Mouse (Mus musculus) layer of hippocampus, postnatal 36 days (tissue): ENCODE measurements at regions not wholly inside any gene's neighbourhood (a gene's known extent, or its start where the extent isn't known, plus 50 kb on each side); places are given as distances from the start of the nearest gene placed in this dataset.

Experiments used
- DNase-seq, 2 experiments: peaks; one replicate each; pipeline ENCODE4 v3.0.0; 2022

- DNase-seq, result no peak
These were observed 146.1 kb downstream of the Efcab1 start for GRCm38 (mm10) chr16:15052389-15052923.

- peak; percentile 41 to 64 for DNase-seq
These were observed 146.8 kb downstream of the Efcab1 start for GRCm38 (mm10) chr16:15052924-15053793.

GRCm38 (mm10) chr16:15053840-15054239 lies 147.4 kb downstream of the Efcab1 start:
- no peak for DNase-seq

- DNase-seq, result no peak
These were observed 148.0 kb downstream of the Efcab1 start for GRCm38 (mm10) chr16:15054306-15055001.

GRCm38 (mm10) chr16:15055697-15056096 lies 149.3 kb downstream of the Efcab1 start:
- DNase-seq, result peak in 1 of 2 experiments; percentile 10

GRCm38 (mm10) chr16:15070485-15070960 lies 164.1 kb downstream of the Efcab1 start:
- DNase-seq, result no peak

GRCm38 (mm10) chr16:15074407-15074806 lies 168.0 kb downstream of the Efcab1 start:
- no peak for DNase-seq

- no peak for DNase-seq
These were observed 177.3 kb downstream of the Efcab1 start for GRCm38 (mm10) chr16:15083692-15084091.

GRCm38 (mm10) chr16:15084147-15084752 lies 177.8 kb downstream of the Efcab1 start:
- DNase-seq, result no peak

GRCm38 (mm10) chr16:15084753-15085728 lies 178.6 kb downstream of the Efcab1 start:
- peak; percentile 1 to 6 for DNase-seq

- no peak for DNase-seq
These were observed 180.2 kb downstream of the Efcab1 start for GRCm38 (mm10) chr16:15086556-15086955.

GRCm38 (mm10) chr16:15103938-15104337 lies 197.5 kb downstream of the Efcab1 start:
- DNase-seq, result no peak

- no peak for DNase-seq
These were observed 200.8 kb downstream of the Efcab1 start for GRCm38 (mm10) chr16:15107234-15107633.

- DNase-seq, result no peak
These were observed 204.1 kb upstream of the Gm21897 start for GRCm38 (mm10) chr16:15113131-15113530.

- no peak for DNase-seq
These were observed 203.2 kb upstream of the Gm21897 start for GRCm38 (mm10) chr16:15113989-15114556.

GRCm38 (mm10) chr16:15114574-15115230 lies 202.6 kb upstream of the Gm21897 start:
- DNase-seq, result no peak

GRCm38 (mm10) chr16:15115386-15115785 lies 201.9 kb upstream of the Gm21897 start:
- no peak for DNase-seq

- no peak for DNase-seq
These were observed 197.5 kb upstream of the Gm21897 start for GRCm38 (mm10) chr16:15119799-15120198.

GRCm38 (mm10) chr16:15128996-15129395 lies 188.3 kb upstream of the Gm21897 start:
- no peak for DNase-seq

- DNase-seq, result no peak
These were observed 187.5 kb upstream of the Gm21897 start for GRCm38 (mm10) chr16:15129806-15130205.

GRCm38 (mm10) chr16:15157852-15158251 lies 159.4 kb upstream of the Gm21897 start:
- DNase-seq, result no peak
